Mouse (Mus musculus): Measurements from ENCODE around the gene Aip.
"Not testable (repeated sequence)": the region's sequence is repeated elsewhere in the genome, so short reads cannot be mapped to it uniquely, and the experiment has no call there.

DNA sequence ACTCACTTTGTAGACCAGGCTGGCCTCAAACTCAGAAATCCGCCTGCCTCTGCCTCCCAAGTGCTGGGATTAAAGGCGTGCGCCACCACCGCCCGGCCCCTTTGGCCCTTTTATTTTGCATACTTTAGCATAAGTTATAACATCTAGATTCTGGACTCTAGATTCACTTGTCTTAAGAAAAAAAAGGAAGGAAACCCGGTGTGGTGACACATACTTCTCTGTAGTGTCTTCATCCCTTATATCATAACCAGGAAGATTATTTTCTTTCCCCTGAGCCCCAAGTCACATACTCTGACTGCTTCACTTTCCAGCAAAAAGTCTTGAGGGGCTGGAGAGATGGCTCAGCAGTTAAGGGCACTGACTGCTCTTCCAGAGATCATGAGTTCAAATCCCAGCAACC lies 3.8 kb downstream of the Aip start:
- not testable (repeated sequence) for TF ChIP-seq CTCF, EP300 (IDR thresholded peaks at IDR 0.05)
